Mouse (Mus musculus) frontal cortex, adult (tissue): ENCODE measurements around the gene Amy2a5.
"Not testable (repeated sequence)": the region's sequence is repeated elsewhere in the genome, so short reads cannot be mapped to it uniquely, and the experiment has no call there.

Experiments
- ATAC-seq: cut with Nextera tagmentation; 2 replicates; pipeline ENCODE4 v1.9.2; 2017; ENCODE audit warnings: mild to moderate bottlenecking, moderate library complexity, mixed read lengths; ENCODE audit not compliant: low TSS enrichment

The Amy2a5 gene

DNA sequence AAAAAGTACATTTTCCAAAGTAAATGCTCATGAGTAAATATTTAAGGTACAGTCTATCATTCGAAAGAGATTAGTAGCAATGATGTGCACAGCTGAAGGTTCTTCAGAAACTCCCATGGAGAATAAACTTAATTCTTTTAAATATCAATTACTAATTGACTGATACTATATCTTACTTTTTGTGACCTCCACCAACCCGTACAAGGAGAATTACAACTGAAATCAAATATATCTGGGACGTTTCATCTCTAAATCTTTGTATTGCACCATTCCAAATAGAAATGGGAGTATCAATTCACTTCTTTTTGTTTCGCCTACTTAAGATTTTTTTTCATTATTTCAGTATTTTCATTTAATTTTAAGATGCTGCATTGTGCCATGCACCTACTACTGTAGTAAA is at the start of gene Amy2a5:
Amy2a5 (minus strand) TSS at position 101 of the 400 bp plus-strand sequence.
- not testable (repeated sequence) for ATAC-seq

DNA sequence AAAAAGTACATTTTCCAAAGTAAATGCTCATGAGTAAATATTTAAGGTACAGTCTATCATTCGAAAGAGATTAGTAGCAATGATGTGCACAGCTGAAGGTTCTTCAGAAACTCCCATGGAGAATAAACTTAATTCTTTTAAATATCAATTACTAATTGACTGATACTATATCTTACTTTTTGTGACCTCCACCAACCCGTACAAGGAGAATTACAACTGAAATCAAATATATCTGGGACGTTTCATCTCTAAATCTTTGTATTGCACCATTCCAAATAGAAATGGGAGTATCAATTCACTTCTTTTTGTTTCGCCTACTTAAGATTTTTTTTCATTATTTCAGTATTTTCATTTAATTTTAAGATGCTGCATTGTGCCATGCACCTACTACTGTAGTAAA is 32.7 kb upstream of the Amy2a5 start, which contains the start of gene Amy2a4:
Amy2a4 (minus strand) TSS at position 101 of the 400 bp plus-strand sequence.
- not testable (repeated sequence) for ATAC-seq

DNA sequence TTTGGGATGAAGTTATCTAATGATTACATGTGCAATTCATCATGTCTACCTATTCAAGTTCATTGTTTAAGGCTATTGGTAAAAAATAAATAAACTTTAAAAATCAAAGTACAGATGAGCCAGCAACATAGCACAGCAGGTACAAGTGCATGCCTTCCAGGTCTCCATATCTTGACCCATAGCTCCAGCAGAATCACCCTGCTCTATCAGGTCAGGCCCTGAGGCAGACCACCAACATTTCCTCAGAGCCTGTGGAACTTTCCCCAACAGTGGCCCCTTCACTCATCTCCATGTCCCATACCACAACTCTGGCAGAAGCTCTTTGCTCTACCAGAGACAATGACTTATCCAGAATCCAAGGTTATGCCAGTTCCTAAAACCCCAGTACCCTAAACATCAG is 21.6 kb upstream of the Amy2a5 start:
- not testable (repeated sequence) for ATAC-seq

DNA sequence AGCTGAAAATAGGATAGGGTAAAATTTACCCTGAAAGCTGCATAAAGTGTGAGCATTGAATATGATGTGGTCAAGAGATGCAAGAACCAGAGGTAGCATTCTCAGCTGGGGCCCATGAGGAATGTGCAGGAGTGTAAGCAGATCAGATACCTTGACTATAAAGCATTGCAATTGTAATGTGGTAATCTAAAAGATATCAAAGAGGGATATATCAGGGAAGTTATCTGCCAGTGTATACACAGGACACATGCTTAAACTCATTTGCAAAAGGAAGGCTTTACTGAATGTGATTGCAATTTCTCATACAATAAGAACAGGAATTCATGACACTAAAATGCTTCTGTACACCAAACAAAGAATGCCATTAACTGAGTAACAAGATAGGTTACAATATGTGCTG is 20.9 kb upstream of the Amy2a5 start:
- not testable (repeated sequence) for ATAC-seq

- ATAC-seq = no peak
Observed at GRCm38 (mm10) chr3:113227115-113227514, 31.5 kb downstream of the Amy2a5 start.
